Mouse (Mus musculus) limb, embryonic 14.5 days (tissue): Measurements from ENCODE around the gene Kif27. TPM values are rescaled to one million over a fixed set of nuclear protein-coding genes. Genes with fewer than 3 reads are reported as not detected.

ENCODE experiments used
- ATAC-seq: fragments of 200-750 bp; cut with Nextera tagmentation; 2 replicates; pipeline ENCODE4 v1.8.0; 2017; ENCODE audit warnings: low read depth, moderate number of reproducible peaks, moderate TSS enrichment; ENCODE audit not compliant: low FRiP score
- DNase-seq: peaks from one replicate; pipeline ENCODE4 v3.0.0-alpha.2; 2015; ENCODE audit warnings: low spot score
- H3K27ac ChIP-seq: fragments of 300-500 bp; sonication (generic); replicated peaks from 2 replicates; pipeline ENCODE4 v1.5.1; 2014; ENCODE audit warnings: low read depth, mild to moderate bottlenecking, low read length, moderate library complexity, mixed read lengths
- H3K27me3 ChIP-seq: fragments of 300-500 bp; sonication (generic); 2 replicates; pipeline ENCODE4 v1.6.1; 2014; ENCODE audit warnings: low read length, mixed read lengths; ENCODE audit not compliant: control insufficient read depth, insufficient read depth
- H3K36me3 ChIP-seq: fragments of 300-500 bp; sonication (generic); 2 replicates; pipeline ENCODE4 v1.6.1; 2014; ENCODE audit warnings: mild to moderate bottlenecking, low read length, moderate library complexity, mixed read lengths; ENCODE audit not compliant: control insufficient read depth, insufficient read depth
- H3K4me1 ChIP-seq: fragments of 300-500 bp; sonication (generic); 2 replicates; pipeline ENCODE4 v1.6.1; 2014; ENCODE audit warnings: antibody characterized with exemption, low read length, mixed read lengths; ENCODE audit not compliant: control insufficient read depth, insufficient read depth
- H3K4me2 ChIP-seq: fragments of 300-500 bp; sonication (generic); replicated peaks from 2 replicates; pipeline ENCODE4 v1.6.1; 2014; ENCODE audit warnings: low read depth, mild to moderate bottlenecking, low read length, moderate library complexity; ENCODE audit not compliant: severe bottlenecking
- H3K4me3 ChIP-seq: fragments of 300-500 bp; sonication (generic); replicated peaks from 2 replicates; pipeline ENCODE4 v1.5.1; 2014; ENCODE audit warnings: low read length
- H3K9ac ChIP-seq: fragments of 300-500 bp; sonication (generic); 2 replicates; pipeline ENCODE4 v1.6.1; 2014; ENCODE audit warnings: mild to moderate bottlenecking, low read depth, low read length, moderate library complexity; ENCODE audit not compliant: severe bottlenecking
- H3K9me3 ChIP-seq: fragments of 300-500 bp; sonication (generic); 2 replicates; pipeline ENCODE4 v1.6.1; 2016; ENCODE audit warnings: low read length; ENCODE audit not compliant: control insufficient read depth
- POLR2A ChIP-seq: fragments of 200-500 bp; IDR thresholded peaks from 2 replicates; pipeline ENCODE4 v1.8.0; 2012; ENCODE audit warnings: inconsistent platforms, mild to moderate bottlenecking, moderate library complexity, borderline replicate concordance; ENCODE audit not compliant: insufficient read depth, insufficient read length; ENCODE audit errors: extremely low read depth
- WGBS: fragments of 180-500 bp; shearing (Covaris S2); extraction: QIAGEN DNeasy Blood & Tissue Kit; methylation state at CpG from one replicate; pipeline ENCODE4 v1.1.7; 2014; 5-methylcytosine and 5-hydroxymethylcytosine counted together
- microRNA counts: library from miRNA; unstranded; fragments of <30 nt; microRNA quantifications from one replicate; lab custom pipeline; 2016
- microRNA-seq: library from miRNA; unstranded; fragments of <30 nt; microRNA quantifications from one replicate; pipeline ENCODE4, GENCODE M21; 2016
- polyA plus RNA-seq, 2 experiments: library from polyadenylated mRNA; depleted of rRNA in 1 of 2; stranded (reverse) in 1 of 2; unstranded in 1 of 2; fragments of >200 nt; fragmentation: Nextera tagmentation in 1 of 2; extraction: Ambion mirVana in 1 of 2; gene quantifications; 2 replicates each; pipeline versions ENCODE4 v1.2.1 to v1.2.3; 2012 to 2014

Gene Kif27
- polyA plus RNA-seq, 2 experiments: 0.39 to 0.89 TPM

DNA sequence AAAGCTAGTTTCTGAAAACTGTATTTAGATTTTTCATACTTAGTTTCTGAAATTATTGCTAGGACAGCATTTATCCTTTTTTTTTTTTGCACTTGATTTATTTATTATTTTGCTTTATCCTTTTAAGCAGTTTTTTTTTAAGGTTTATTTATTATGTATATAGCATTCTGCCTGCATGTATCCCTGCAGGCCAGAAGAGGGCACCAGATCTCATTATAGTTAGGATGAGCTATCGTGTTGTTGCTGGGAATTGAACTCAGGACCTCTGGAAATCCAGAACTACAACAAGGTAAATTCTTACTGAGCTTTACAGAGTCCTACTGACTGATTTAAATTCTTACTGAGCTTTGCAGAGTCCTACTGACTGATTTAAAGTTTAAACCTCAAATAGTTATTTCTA lies 105.7 kb downstream of the Kif27 start:
- H3K4me1 ChIP-seq: no peaks in the 10 kb centered on the region
- ATAC-seq: no peak
- no peaks in the 10 kb centered on the region for H3K9me3 ChIP-seq
- no peak overlapping the region for H3K4me3 ChIP-seq
- 83% methylated on average over 1 of the region's 1 CpGs for WGBS
- H3K9ac ChIP-seq: no peak overlapping the region
- no peaks in the 10 kb centered on the region for H3K27me3 ChIP-seq
- peaks cover 31% of the 10 kb centered on the region for H3K36me3 ChIP-seq
- no peak for DNase-seq
- no peak overlapping the region for H3K27ac ChIP-seq
- H3K4me2 ChIP-seq: no peak overlapping the region
- no peak for TF ChIP-seq POLR2A

- Histone ChIP-seq H3K4me1 (no peaks in the 10 kb centered on the region), H3K36me3 (peaks cover 13% of the 10 kb centered on the region), H3K9ac (no peak overlapping the region), H3K4me2 (no peak overlapping the region), H3K27ac (no peak overlapping the region), H3K4me3 (no peak overlapping the region), H3K9me3 (no peaks in the 10 kb centered on the region), H3K27me3 (no peaks in the 10 kb centered on the region)
- TF ChIP-seq POLR2A: no peak
- 83% methylated on average over 5 of the region's 5 CpGs for WGBS
- no peak for DNase-seq
- ATAC-seq: no peak
These were observed 110.0 kb downstream of the Kif27 start for GRCm38 (mm10) chr13:58248957-58249356.

MicroRNAs encoded within 50 kb of the gene (microRNA counts, 519-probe panel; counts per million panel counts)
- microRNA mmu-miR-7a (lab: Ali Mortazavi, UCI): 2,560 counts per million, percentile 44 among the panel's probes with 10 or more counts

Small RNA genes lying within 50 kb of the gene (microRNA-seq; reads per million reads assigned to microRNA genes)
- gene Mir6369 (not detected), gene Mir7-1 (51.5 reads per million, percentile 36 among the genes with 10 or more reads in this experiment)

Other genes starting within 250 kb of the Kif27 start
- 3.7 and 5.2 TPM in 2 replicates for gene Klhl3, start 245.5 kb downstream of the Kif27 start, polyA plus RNA-seq (2012; rRNA removed)
- gene Klhl3, start 245.5 kb downstream of the Kif27 start, polyA plus RNA-seq (2014; fragmentation: Nextera tagmentation; extraction: Ambion mirVana): 3.0 and 3.3 TPM in 2 replicates
- 273 and 297 TPM in 2 replicates for gene Hnrnpa0, start 230.6 kb downstream of the Kif27 start, polyA plus RNA-seq (2012; rRNA removed)
- 55.3 and 57.5 TPM in 2 replicates for gene Hnrnpa0, start 230.6 kb downstream of the Kif27 start, polyA plus RNA-seq (2014; fragmentation: Nextera tagmentation; extraction: Ambion mirVana)
- gene Idnk, start 201.5 kb downstream of the Kif27 start, polyA plus RNA-seq (2012; rRNA removed): 14.5 and 17.7 TPM in 2 replicates
- gene Idnk, start 201.5 kb downstream of the Kif27 start, polyA plus RNA-seq (2014; fragmentation: Nextera tagmentation; extraction: Ambion mirVana): 31.1 and 31.7 TPM in 2 replicates
- gene Ubqln1, start 143.5 kb downstream of the Kif27 start, polyA plus RNA-seq (2012; rRNA removed): 78.5 and 92.2 TPM in 2 replicates
- 86.5 and 92.3 TPM in 2 replicates for gene Ubqln1, start 143.5 kb downstream of the Kif27 start, polyA plus RNA-seq (2014; fragmentation: Nextera tagmentation; extraction: Ambion mirVana)
- 18.8 and 27.3 TPM in 2 replicates for gene Gkap1, start 83.4 kb downstream of the Kif27 start, polyA plus RNA-seq (2012; rRNA removed)
- gene Gkap1, start 83.4 kb downstream of the Kif27 start, polyA plus RNA-seq (2014; fragmentation: Nextera tagmentation; extraction: Ambion mirVana): 30.9 and 33.5 TPM in 2 replicates
- 15.3 and 15.7 TPM in 2 replicates for gene 2210016F16Rik, start 26.1 kb upstream of the Kif27 start, polyA plus RNA-seq (2012; rRNA removed)
- 28.4 and 30.1 TPM in 2 replicates for gene 2210016F16Rik, start 26.1 kb upstream of the Kif27 start, polyA plus RNA-seq (2014; fragmentation: Nextera tagmentation; extraction: Ambion mirVana)
- 14.4 and 15.2 TPM in 2 replicates for gene Rmi1, start 43.1 kb upstream of the Kif27 start, polyA plus RNA-seq (2012; rRNA removed)
- 23.5 and 24.0 TPM in 2 replicates for gene Rmi1, start 43.1 kb upstream of the Kif27 start, polyA plus RNA-seq (2014; fragmentation: Nextera tagmentation; extraction: Ambion mirVana)
- 816 and 883 TPM in 2 replicates for gene Hnrnpk, start 44.2 kb upstream of the Kif27 start, polyA plus RNA-seq (2012; rRNA removed)
- 1,312 and 1,461 TPM in 2 replicates for gene Hnrnpk, start 44.2 kb upstream of the Kif27 start, polyA plus RNA-seq (2014; fragmentation: Nextera tagmentation; extraction: Ambion mirVana)